Mouse (Mus musculus) liver, postnatal 0 days (tissue): ENCODE measurements at regions not wholly inside any gene's neighbourhood (a gene's known extent, or its start where the extent isn't known, plus 50 kb on each side); places are given as distances from the start of the nearest gene placed in this dataset.

Source experiments
- CTCF ChIP-seq: sonication (generic); IDR thresholded peaks from 2 replicates; pipeline ENCODE4 v1.5.1; 2016; ENCODE audit warnings: antibody characterized with exemption, low read depth
- EP300 ChIP-seq: IDR thresholded peaks from 2 replicates; pipeline ENCODE4 v1.6.1; 2016; ENCODE audit warnings: antibody characterized with exemption, low read depth, mild to moderate bottlenecking

- no peak for TF ChIP-seq CTCF
- TF ChIP-seq EP300, result no peak
Measured at GRCm38 (mm10) chr11:17658289-17658688, 295.4 kb downstream of the Etaa1 start.
